Mouse (Mus musculus): ENCODE results near the gene Tfcp2l1. TPM values are rescaled to one million over a fixed set of nuclear protein-coding genes. Genes with fewer than 3 reads are reported as not detected.
"Not testable (repeated sequence)": the region's sequence is repeated elsewhere in the genome, so short reads cannot be mapped to it uniquely, and the experiment has no call there.

The Tfcp2l1 gene
- polyA plus RNA-seq (2015; fragmentation: Nextera tagmentation; extraction: Ambion mirVana) = 2.3 and 2.4 TPM in 2 replicates

- ATAC-seq (ENCODE audit: insufficient read depth, low FRiP score, low read depth) = peak; percentile 88
- Histone ChIP-seq H3K27ac (no peak within 1 kb of the TSS), H3K4me3 (replicated peaks) (peak within 1 kb of the TSS; percentile 52), H3K27me3 (replicated peaks) (peaks cover 6% of the 10 kb centered on the region), H3K36me3 (no peaks in the 10 kb centered on the region), H3K4me1 (no peaks in the 10 kb centered on the region), H3K9ac (no peak within 1 kb of the TSS), H3K4me2 (peak within 1 kb of the TSS; percentile 91), H3K9me3 (no peaks in the 10 kb centered on the region)
- WGBS = under 1% methylated on average over 48 of the region's 48 CpGs
These were observed at the start of gene Tfcp2l1 for GRCm38 (mm10) chr1:118627781-118628464. TSS of gene Tfcp2l1 (plus strand) at chr1:118627945.

DNA sequence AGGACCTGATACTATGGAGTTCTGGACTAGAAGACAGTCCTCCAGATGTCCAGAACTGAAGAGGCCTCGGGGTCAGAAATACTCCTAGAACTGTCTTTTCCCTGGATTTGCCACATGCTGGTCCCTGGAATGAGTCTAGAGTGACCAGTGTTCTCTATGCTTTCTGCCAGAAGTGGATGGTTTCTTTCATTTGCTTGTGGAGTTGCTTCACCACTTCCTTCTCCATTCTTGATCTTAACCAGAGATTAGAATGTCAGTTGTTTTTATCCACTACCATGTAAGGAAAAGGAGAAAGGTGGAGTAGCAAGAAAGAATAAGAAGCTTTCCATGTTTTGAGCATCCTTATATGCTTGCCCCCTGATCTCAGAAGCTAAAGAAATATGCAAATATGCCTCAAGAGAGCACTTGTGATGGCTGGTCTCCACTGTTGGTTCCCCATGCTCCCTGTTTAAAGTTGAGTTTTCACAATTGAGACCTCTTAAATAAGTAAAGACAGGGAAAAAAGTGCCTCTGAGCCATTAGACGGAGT is 47.5 kb upstream of the Tfcp2l1 start:
- Histone ChIP-seq H3K4me3 (replicated peaks) (no peak overlapping the region), H3K27ac (no peak overlapping the region), H3K36me3 (peaks cover 21% of the 10 kb centered on the region), H3K9me3 (no peaks in the 10 kb centered on the region), H3K4me1 (no peaks in the 10 kb centered on the region), H3K4me2 (no peak overlapping the region), H3K9ac (no peak overlapping the region), H3K27me3 (replicated peaks) (no peaks in the 10 kb centered on the region)
- 87% methylated on average over 2 of the region's 2 CpGs for WGBS
- no peak for ATAC-seq (ENCODE audit: insufficient read depth, low FRiP score, low read depth)

GRCm38 (mm10) chr1:118581179-118581578 is 46.6 kb upstream of the Tfcp2l1 start:
- no peak overlapping the region for H3K9ac ChIP-seq
- H3K27ac ChIP-seq = no peak overlapping the region
- 87% methylated on average over 8 of the region's 8 CpGs for WGBS
- ATAC-seq (ENCODE audit: insufficient read depth, low FRiP score, low read depth) = no peak
- H3K36me3 ChIP-seq = peaks cover 21% of the 10 kb centered on the region
- no peaks in the 10 kb centered on the region for H3K9me3 ChIP-seq
- no peak overlapping the region for H3K4me3 ChIP-seq (replicated peaks)
- no peaks in the 10 kb centered on the region for H3K27me3 ChIP-seq (replicated peaks)
- H3K4me1 ChIP-seq = no peaks in the 10 kb centered on the region
- H3K4me2 ChIP-seq = no peak overlapping the region

DNA sequence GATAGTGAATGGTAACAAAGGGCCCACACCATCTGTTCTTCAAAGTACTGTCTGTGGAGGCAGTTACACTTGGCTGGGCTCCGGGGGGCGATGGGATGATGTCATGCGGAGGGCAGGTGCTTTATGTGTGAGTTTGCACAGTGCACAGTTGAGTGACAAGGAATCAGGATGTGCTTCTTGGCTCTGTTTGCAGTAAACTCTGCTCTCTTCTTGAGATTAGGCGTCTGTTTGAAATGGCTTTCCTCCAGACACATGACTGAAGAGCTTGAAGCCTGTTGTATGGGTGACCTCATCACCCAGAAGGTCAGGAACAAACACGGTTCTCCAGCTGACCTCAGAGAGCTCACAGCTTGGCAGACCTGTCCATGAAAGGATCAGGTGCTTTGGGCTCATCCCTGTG is 38.0 kb upstream of the Tfcp2l1 start:
- no peak overlapping the region for H3K27ac ChIP-seq
- no peak overlapping the region for H3K4me2 ChIP-seq
- no peaks in the 10 kb centered on the region for H3K4me1 ChIP-seq
- no peak overlapping the region for H3K9ac ChIP-seq
- ATAC-seq (ENCODE audit: insufficient read depth, low FRiP score, low read depth) = no peak
- 68% methylated on average over 5 of the region's 5 CpGs for WGBS
- no peaks in the 10 kb centered on the region for H3K27me3 ChIP-seq (replicated peaks)
- peaks cover 18% of the 10 kb centered on the region; the same call in 1 of the 2 replicates for H3K36me3 ChIP-seq
- no peak overlapping the region for H3K4me3 ChIP-seq (replicated peaks)
- H3K9me3 ChIP-seq = no peaks in the 10 kb centered on the region

GRCm38 (mm10) chr1:118592933-118593332 is 34.8 kb upstream of the Tfcp2l1 start:
- H3K36me3 ChIP-seq = peaks cover 19% of the 10 kb centered on the region; the same call in 1 of the 2 replicates
- WGBS = 91% methylated on average over 4 of the region's 4 CpGs
- H3K4me1 ChIP-seq = no peaks in the 10 kb centered on the region
- no peak overlapping the region for H3K4me2 ChIP-seq
- no peaks in the 10 kb centered on the region for H3K27me3 ChIP-seq (replicated peaks)
- H3K9me3 ChIP-seq = no peaks in the 10 kb centered on the region
- H3K9ac ChIP-seq = no peak overlapping the region
- no peak for ATAC-seq (ENCODE audit: insufficient read depth, low FRiP score, low read depth)
- H3K4me3 ChIP-seq (replicated peaks) = no peak overlapping the region
- no peak overlapping the region for H3K27ac ChIP-seq

GRCm38 (mm10) chr1:118595395-118595794 is 32.4 kb upstream of the Tfcp2l1 start:
- H3K4me2 ChIP-seq = no peak overlapping the region
- no peaks in the 10 kb centered on the region for H3K9me3 ChIP-seq
- peak; percentile 57; the same call in 1 of the 2 replicates for ATAC-seq (ENCODE audit: insufficient read depth, low FRiP score, low read depth)
- WGBS = 53% methylated on average over 2 of the region's 2 CpGs
- H3K4me1 ChIP-seq = no peaks in the 10 kb centered on the region
- H3K4me3 ChIP-seq (replicated peaks) = no peak overlapping the region
- no peak overlapping the region for H3K27ac ChIP-seq
- no peak overlapping the region for H3K9ac ChIP-seq
- peaks cover 27% of the 10 kb centered on the region for H3K36me3 ChIP-seq
- no peaks in the 10 kb centered on the region for H3K27me3 ChIP-seq (replicated peaks)

- Histone ChIP-seq H3K4me3 (replicated peaks) (no peak overlapping the region), H3K27ac (peak overlapping the region; percentile 35; the same call in 1 of the 2 replicates), H3K36me3 (peaks cover 42% of the 10 kb centered on the region), H3K27me3 (replicated peaks) (no peaks in the 10 kb centered on the region), H3K9me3 (no peaks in the 10 kb centered on the region), H3K4me1 (no peaks in the 10 kb centered on the region), H3K9ac (no peak overlapping the region), H3K4me2 (no peak overlapping the region)
- ATAC-seq (ENCODE audit: insufficient read depth, low FRiP score, low read depth) = no peak
- 65% methylated on average over 2 of the region's 2 CpGs for WGBS
These were observed 30.1 kb upstream of the Tfcp2l1 start for GRCm38 (mm10) chr1:118597475-118598213.

- Histone ChIP-seq H3K4me2 (no peak overlapping the region), H3K27ac (peak overlapping the region; percentile 35; the same call in 1 of the 2 replicates), H3K4me1 (no peaks in the 10 kb centered on the region), H3K36me3 (peaks cover 47% of the 10 kb centered on the region), H3K9me3 (no peaks in the 10 kb centered on the region), H3K27me3 (replicated peaks) (no peaks in the 10 kb centered on the region), H3K9ac (no peak overlapping the region), H3K4me3 (replicated peaks) (no peak overlapping the region)
- WGBS = 59% methylated on average over 3 of the region's 3 CpGs
- ATAC-seq (ENCODE audit: insufficient read depth, low FRiP score, low read depth) = 0 out of 2 replicates have a peak, but pooled peaks have one; percentile 19
These were observed 29.4 kb upstream of the Tfcp2l1 start for GRCm38 (mm10) chr1:118598339-118598738.

DNA sequence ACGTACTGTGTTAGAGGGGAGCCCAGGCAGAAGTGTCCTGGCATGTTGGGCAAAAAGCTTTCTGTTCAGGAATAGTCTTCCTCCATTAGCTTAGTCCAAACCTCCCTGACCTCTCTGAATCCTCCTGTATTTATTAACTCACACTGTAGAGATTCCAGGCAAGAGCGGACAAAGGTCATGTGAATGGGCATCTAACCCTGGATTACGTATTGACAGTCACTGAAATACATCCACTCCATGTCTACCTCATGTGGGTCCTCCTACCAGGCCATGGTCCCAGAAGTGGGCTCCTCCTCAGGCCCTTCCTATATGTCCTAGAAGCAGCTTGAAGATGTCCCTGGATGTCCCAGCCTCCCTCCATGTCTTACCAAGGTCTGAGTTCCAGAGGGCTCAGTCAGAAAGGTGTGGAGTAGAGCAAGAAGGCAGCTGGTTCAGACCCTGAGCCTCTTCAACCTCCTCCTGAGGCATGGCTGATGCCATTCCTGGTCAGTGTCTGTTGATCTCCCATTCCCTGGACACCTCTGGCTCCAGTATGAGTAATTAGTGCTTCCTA is 14.0 kb upstream of the Tfcp2l1 start:
- Histone ChIP-seq H3K27ac (no peak overlapping the region), H3K9ac (no peak overlapping the region), H3K9me3 (no peaks in the 10 kb centered on the region), H3K4me2 (no peak overlapping the region), H3K27me3 (replicated peaks) (no peaks in the 10 kb centered on the region), H3K4me1 (no peaks in the 10 kb centered on the region), H3K4me3 (replicated peaks) (no peak overlapping the region), H3K36me3 (0 out of 2 replicates have a peak, but pooled peaks cover 6% of the 10 kb centered on the region)
- ATAC-seq (ENCODE audit: insufficient read depth, low FRiP score, low read depth) = no peak; the same call in 1 of the 2 replicates
- WGBS = 86% methylated on average over 3 of the region's 3 CpGs

GRCm38 (mm10) chr1:118621055-118621454 is 6.7 kb upstream of the Tfcp2l1 start:
- not testable (repeated sequence) for H3K36me3 ChIP-seq; H3K9me3 ChIP-seq; H3K27me3 ChIP-seq (replicated peaks); H3K4me1 ChIP-seq; H3K27ac ChIP-seq; H3K9ac ChIP-seq; ATAC-seq (ENCODE audit: insufficient read depth, low FRiP score, low read depth); H3K4me3 ChIP-seq (replicated peaks); H3K4me2 ChIP-seq
- 83% methylated on average over 5 of the region's 5 CpGs for WGBS

DNA sequence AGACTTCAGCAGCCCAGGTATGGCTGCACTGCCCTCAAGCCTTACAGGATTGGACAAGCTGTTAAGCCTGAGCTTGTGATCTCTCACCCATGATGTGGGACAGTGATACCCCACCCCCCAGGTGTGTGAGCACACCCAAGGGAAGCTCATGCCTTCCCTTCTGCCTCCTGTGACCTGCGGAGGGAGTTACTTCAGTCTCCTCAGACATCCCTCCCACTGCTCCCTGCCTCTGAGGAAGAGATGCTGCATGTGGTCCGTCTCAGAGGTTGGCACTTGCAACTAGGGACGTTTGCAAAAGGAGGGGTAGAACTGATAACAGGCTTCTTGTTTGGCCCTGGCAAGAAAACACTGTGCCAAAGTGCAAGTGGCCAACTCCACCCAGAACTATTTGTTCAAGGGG is 4.9 kb upstream of the Tfcp2l1 start:
- H3K4me1 ChIP-seq = no peaks in the 10 kb centered on the region
- H3K36me3 ChIP-seq = no peaks in the 10 kb centered on the region
- no peak for ATAC-seq (ENCODE audit: insufficient read depth, low FRiP score, low read depth)
- WGBS = 38% methylated on average over 3 of the region's 3 CpGs
- no peak overlapping the region for H3K4me3 ChIP-seq (replicated peaks)
- no peaks in the 10 kb centered on the region for H3K9me3 ChIP-seq
- H3K9ac ChIP-seq = no peak overlapping the region
- no peak overlapping the region for H3K27ac ChIP-seq
- H3K27me3 ChIP-seq (replicated peaks) = no peaks in the 10 kb centered on the region
- H3K4me2 ChIP-seq = no peak overlapping the region

GRCm38 (mm10) chr1:118625461-118625860 is 2.3 kb upstream of the Tfcp2l1 start:
- no peak overlapping the region for H3K4me2 ChIP-seq
- H3K27me3 ChIP-seq (replicated peaks) = peaks cover 6% of the 10 kb centered on the region
- no peaks in the 10 kb centered on the region for H3K36me3 ChIP-seq
- no peaks in the 10 kb centered on the region for H3K4me1 ChIP-seq
- H3K9ac ChIP-seq = no peak overlapping the region
- ATAC-seq (ENCODE audit: insufficient read depth, low FRiP score, low read depth) = no peak
- no peak overlapping the region for H3K4me3 ChIP-seq (replicated peaks)
- WGBS = 56% methylated on average over 6 of the region's 6 CpGs
- H3K9me3 ChIP-seq = no peaks in the 10 kb centered on the region
- no peak overlapping the region for H3K27ac ChIP-seq
